Mouse (Mus musculus) heart, embryonic 14.5 days (tissue): ENCODE data around the gene Zdhhc12. TPM values are rescaled to one million over a fixed set of nuclear protein-coding genes. Genes with fewer than 3 reads are reported as not detected.
"Not testable (repeated sequence)": the region's sequence is repeated elsewhere in the genome, so short reads cannot be mapped to it uniquely, and the experiment has no call there.

Experiments used
- ATAC-seq: fragments of 200-750 bp; cut with Nextera tagmentation; 2 replicates; pipeline ENCODE4 v1.8.0; 2017; ENCODE audit warnings: low read depth, moderate TSS enrichment; ENCODE audit not compliant: insufficient number of reproducible peaks, insufficient read depth, low FRiP score
- H3K27ac ChIP-seq, 2 experiments: fragments of 200-500 bp in 1 of 2; fragments of 300-500 bp in 1 of 2; sonication (generic) in 1 of 2; replicated peaks in 1 of 2; 2 replicates each; pipeline ENCODE4 v1.5.1; 2012 to 2014; ENCODE audit warnings: low read depth in 2 of 2, low read length in 2 of 2, control low read depth in 1 of 2, mild to moderate bottlenecking in 1 of 2, mixed read lengths in 1 of 2; ENCODE audit not compliant: control insufficient read depth in 1 of 2, insufficient read depth in 1 of 2
- H3K27me3 ChIP-seq: fragments of 300-500 bp; sonication (generic); 2 replicates; pipeline ENCODE4 v1.6.1; 2014; ENCODE audit warnings: mild to moderate bottlenecking, low read length, control low read depth; ENCODE audit not compliant: control insufficient read depth, insufficient read depth
- H3K36me3 ChIP-seq: fragments of 300-500 bp; sonication (generic); 2 replicates; pipeline ENCODE4 v1.6.1; 2014; ENCODE audit warnings: mild to moderate bottlenecking, control low read depth, low read length, mixed read lengths; ENCODE audit not compliant: control insufficient read depth, insufficient read depth
- H3K4me1 ChIP-seq, 2 experiments: fragments of 200-500 bp in 1 of 2; fragments of 300-500 bp in 1 of 2; sonication (generic) in 1 of 2; 2 replicates each; pipeline ENCODE4 v1.6.1; 2012 to 2014; ENCODE audit warnings: low read length in 2 of 2, control low read depth in 1 of 2, mixed read lengths in 1 of 2; ENCODE audit not compliant: control insufficient read depth in 2 of 2, insufficient read depth in 2 of 2
- H3K4me2 ChIP-seq: fragments of 300-500 bp; sonication (generic); 2 replicates; pipeline ENCODE4 v1.6.1; 2014; ENCODE audit warnings: mild to moderate bottlenecking, low read length
- H3K4me3 ChIP-seq, 2 experiments: fragments of 200-500 bp in 1 of 2; fragments of 300-500 bp in 1 of 2; sonication (generic) in 1 of 2; 2 replicates each; pipeline ENCODE4 v1.5.1; 2012 to 2014; ENCODE audit warnings: low read length in 2 of 2, mild to moderate bottlenecking in 2 of 2, control low read depth in 1 of 2, low read depth in 1 of 2, moderate library complexity in 1 of 2; ENCODE audit not compliant: control insufficient read depth in 1 of 2, insufficient read depth in 1 of 2
- H3K9ac ChIP-seq: fragments of 300-500 bp; sonication (generic); 2 replicates; pipeline ENCODE4 v1.6.1; 2014; ENCODE audit warnings: mild to moderate bottlenecking, low read length
- H3K9me3 ChIP-seq: fragments of 300-500 bp; sonication (generic); 2 replicates; pipeline ENCODE4 v1.6.1; 2016; ENCODE audit warnings: low read length, control low read depth; ENCODE audit not compliant: control insufficient read depth
- WGBS: fragments of 180-500 bp; shearing (Covaris S2); extraction: QIAGEN DNeasy Blood & Tissue Kit; methylation state at CpG from one replicate; pipeline ENCODE4 v1.1.7; 2014; 5-methylcytosine and 5-hydroxymethylcytosine counted together
- polyA plus RNA-seq: library from polyadenylated mRNA; unstranded; fragments of >200 nt; fragmentation: Nextera tagmentation; extraction: Ambion mirVana; gene quantifications from 2 replicates; pipeline ENCODE4 v1.2.1, GENCODE M21; 2014

The Zdhhc12 gene
- polyA plus RNA-seq, 1 experiment from 2014 or later, result 38.5 TPM

GRCm38 (mm10) chr2:30132801-30133612 lies 39.6 kb upstream of the Zdhhc12 start:
- H3K36me3 ChIP-seq, result peaks cover 30% of the 10 kb centered on the region
- peak overlapping the region; percentile 82 to 93 for H3K4me3 ChIP-seq
- no peaks in the 10 kb centered on the region for H3K9me3 ChIP-seq
- H3K4me1 ChIP-seq, result peaks cover 7 to 23% of the 10 kb centered on the region in 2 experiments
- peak overlapping the region; percentile 91 for H3K4me2 ChIP-seq
- whole genome bisulfite sequencing, result 18% methylated on average over 16 of the region's 16 CpGs
- H3K27ac ChIP-seq, result peak overlapping the region; percentile 83 to 85
- H3K9ac ChIP-seq, result peak overlapping the region; percentile 87
- no peaks in the 10 kb centered on the region for H3K27me3 ChIP-seq
- no peak for ATAC-seq

- Histone ChIP-seq H3K36me3 (peaks cover 13% of the 10 kb centered on the region), H3K4me1 (peaks cover 7 to 23% of the 10 kb centered on the region in 2 experiments)
- not testable (repeated sequence) for H3K4me3 ChIP-seq, H3K9me3 ChIP-seq, H3K27ac ChIP-seq, H3K4me2 ChIP-seq, H3K9ac ChIP-seq, ATAC-seq, H3K27me3 ChIP-seq
- WGBS, result 62% methylated on average over 5 of the region's 5 CpGs
These were observed 37.8 kb upstream of the Zdhhc12 start for GRCm38 (mm10) chr2:30131240-30131639.

DNA sequence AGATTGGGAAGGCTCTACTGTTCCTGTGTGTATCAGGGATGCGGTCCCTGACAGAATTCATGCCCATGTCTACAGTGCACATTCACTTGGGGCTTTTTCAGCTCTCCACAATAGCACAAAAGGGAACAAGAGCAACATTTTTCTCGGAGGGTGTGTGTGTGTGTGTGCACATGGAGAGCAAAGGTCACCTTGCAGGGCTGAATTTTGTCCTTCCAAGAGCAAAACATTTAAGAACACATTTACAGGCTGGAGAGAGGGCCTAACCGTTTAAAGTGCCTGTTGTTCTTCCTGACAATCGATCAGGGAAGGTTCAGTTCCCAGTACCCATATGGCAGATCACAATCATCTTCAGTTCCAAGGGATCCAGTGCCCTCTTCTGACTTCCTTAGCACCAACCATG lies 36.7 kb upstream of the Zdhhc12 start:
- WGBS, result 86% methylated on average over 4 of the region's 4 CpGs

GRCm38 (mm10) chr2:30128789-30129188 lies 35.3 kb upstream of the Zdhhc12 start:
- no peaks in the 10 kb centered on the region for H3K36me3 ChIP-seq
- no peak overlapping the region for H3K4me3 ChIP-seq
- ATAC-seq, result no peak
- no peaks in the 10 kb centered on the region for H3K9me3 ChIP-seq
- H3K9ac ChIP-seq, result no peak overlapping the region
- peaks cover 9 to 14% of the 10 kb centered on the region in 2 experiments for H3K4me1 ChIP-seq
- no peaks in the 10 kb centered on the region for H3K27me3 ChIP-seq
- no peak overlapping the region for H3K27ac ChIP-seq
- H3K4me2 ChIP-seq, result no peak overlapping the region
- WGBS, result 25% methylated on average over 2 of the region's 2 CpGs

More for the DNA sequence above, 36.7 kb upstream of the Zdhhc12 start:
- Histone ChIP-seq H3K4me1 (peaks cover 6 to 19% of the 10 kb centered on the region in 2 experiments), H3K9me3 (no peaks in the 10 kb centered on the region), H3K4me3 (no peak overlapping the region), H3K27ac (no peak overlapping the region), H3K36me3 (peaks cover 2% of the 10 kb centered on the region; the same call in 1 of the 2 replicates), H3K4me2 (no peak overlapping the region), H3K27me3 (no peaks in the 10 kb centered on the region), H3K9ac (no peak overlapping the region)
- ATAC-seq, result no peak

GRCm38 (mm10) chr2:30124472-30125274 lies 31.2 kb upstream of the Zdhhc12 start, which contains the start of gene Zer1:
TSS of gene Zer1 (minus strand) at chr2:30124585.
- no peaks in the 10 kb centered on the region; the same call in 1 of the 2 replicates for H3K36me3 ChIP-seq
- no peaks in the 10 kb centered on the region for H3K27me3 ChIP-seq
- H3K9me3 ChIP-seq, result no peaks in the 10 kb centered on the region
- 10% methylated on average over 31 of the region's 31 CpGs for WGBS
- H3K27ac ChIP-seq, result peak within 1 kb of the TSS; percentile 88 to 89
- peaks cover 6 to 12% of the 10 kb centered on the region in 2 experiments; a peak in 3 of 4 replicates for H3K4me1 ChIP-seq
- H3K4me2 ChIP-seq, result peak within 1 kb of the TSS; percentile 90
- peak; percentile 94 for ATAC-seq
- H3K9ac ChIP-seq, result peak within 1 kb of the TSS; percentile 94
- peak within 1 kb of the TSS; percentile 77 to 86 for H3K4me3 ChIP-seq

DNA sequence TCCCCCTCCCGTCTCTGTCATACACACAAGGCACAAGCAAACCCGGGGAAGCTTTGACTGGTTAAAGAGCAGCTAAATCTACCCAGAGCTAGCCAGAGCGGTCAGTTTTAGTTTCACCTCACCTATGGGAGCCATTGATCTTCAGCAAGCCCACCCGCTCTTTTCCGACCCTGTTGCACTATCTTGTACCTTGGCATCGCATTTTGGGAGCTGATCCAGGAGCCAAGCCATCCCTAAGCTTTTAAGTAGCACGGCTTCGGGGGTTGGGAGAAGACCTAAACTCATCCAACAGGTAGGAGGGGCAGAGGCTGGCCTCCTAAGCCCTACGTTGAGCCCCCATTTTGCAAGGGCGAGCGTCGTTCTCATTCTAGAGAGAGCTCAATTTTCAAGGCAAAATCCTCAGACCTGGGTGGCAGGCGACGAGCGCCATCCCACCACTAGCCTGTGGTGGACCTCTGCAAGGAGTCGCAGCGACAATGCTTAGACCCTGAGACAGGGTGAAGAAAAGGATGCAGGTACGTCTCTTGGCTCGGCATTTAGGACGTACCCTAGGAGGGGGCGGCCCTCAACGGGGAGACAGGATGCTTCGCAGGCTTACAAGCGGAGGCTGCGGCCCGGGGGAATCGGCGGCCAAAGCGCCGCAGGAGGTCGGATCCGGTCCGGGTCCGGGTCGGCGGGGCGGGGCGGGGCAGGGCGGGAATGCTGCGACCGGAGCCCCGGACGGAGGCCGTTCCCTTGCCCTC lies 30.5 kb upstream of the Zdhhc12 start:
- H3K9me3 ChIP-seq, result no peaks in the 10 kb centered on the region
- peak overlapping the region; percentile 94 for H3K9ac ChIP-seq
- H3K36me3 ChIP-seq, result no peaks in the 10 kb centered on the region; the same call in 1 of the 2 replicates
- H3K27me3 ChIP-seq, result no peaks in the 10 kb centered on the region
- ATAC-seq, result peak; percentile 60; the same call in 1 of the 2 replicates
- peaks cover 6 to 12% of the 10 kb centered on the region in 2 experiments; a peak in 3 of 4 replicates for H3K4me1 ChIP-seq
- 2% methylated on average over 44 of the region's 44 CpGs for WGBS
- peak overlapping the region; percentile 90 for H3K4me2 ChIP-seq
- peak overlapping the region; percentile 77 to 86 for H3K4me3 ChIP-seq
- H3K27ac ChIP-seq, result peak overlapping the region; percentile 9 to 89; a peak in 3 of 4 replicates

- no peak overlapping the region for H3K4me3 ChIP-seq
- no peak for ATAC-seq
- 81% methylated on average over 5 of the region's 5 CpGs for WGBS
These were observed 29.3 kb upstream of the Zdhhc12 start for GRCm38 (mm10) chr2:30122766-30123165.

More at GRCm38 (mm10) chr2:30122766-30123165, 29.3 kb upstream of the Zdhhc12 start:
- no peak overlapping the region for H3K4me2 ChIP-seq
- no peak overlapping the region for H3K27ac ChIP-seq
- no peaks in the 10 kb centered on the region for H3K27me3 ChIP-seq
- no peaks in the 10 kb centered on the region; the same call in 1 of the 2 replicates for H3K36me3 ChIP-seq
- no peak overlapping the region for H3K9ac ChIP-seq
- H3K9me3 ChIP-seq, result no peaks in the 10 kb centered on the region
- peaks cover 6 to 12% of the 10 kb centered on the region in 2 experiments; a peak in 3 of 4 replicates for H3K4me1 ChIP-seq
